Mouse (Mus musculus): ENCODE results near the gene Olfr651. TPM values are rescaled to one million over a fixed set of nuclear protein-coding genes. Genes with fewer than 3 reads are reported as not detected.
"Not testable (repeated sequence)": the region's sequence is repeated elsewhere in the genome, so short reads cannot be mapped to it uniquely, and the experiment has no call there.

The Olfr651 gene
- polyA plus RNA-seq (2015; fragmentation: Nextera tagmentation; extraction: Ambion mirVana): not detected in 2 replicates

DNA sequence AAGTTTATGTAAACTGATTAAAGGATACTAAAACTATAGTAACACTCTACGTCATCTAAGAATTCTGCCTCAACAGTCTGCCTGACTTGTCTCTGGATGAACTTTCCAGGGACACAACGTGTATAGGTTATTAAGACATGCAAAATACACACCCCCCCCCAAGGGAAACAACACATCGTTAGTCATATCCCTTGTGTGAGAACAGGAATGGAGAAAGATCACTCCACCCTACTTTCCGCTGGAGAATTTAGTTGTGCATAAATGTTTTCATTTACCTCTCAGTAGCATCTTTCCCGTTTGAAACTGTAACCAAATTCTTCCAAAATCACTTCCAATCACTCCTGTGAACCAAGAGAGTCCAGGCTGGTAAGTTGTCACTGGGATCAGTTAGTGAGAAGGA is at the start of gene Olfr651:
Gene Olfr651 (plus strand): TSS at position 301 of the 400 bp plus-strand sequence.
- WGBS: 89% methylated on average over 5 of the region's 5 CpGs
- Histone ChIP-seq H3K4me2 (no peak within 1 kb of the TSS), H3K9me3 (no peaks in the 10 kb centered on the region), H3K36me3 (no peaks in the 10 kb centered on the region), H3K4me1 (replicated peaks) (no peaks in the 10 kb centered on the region), H3K4me3 (no peak within 1 kb of the TSS), H3K27me3 (no peaks in the 10 kb centered on the region), H3K9ac (no peak within 1 kb of the TSS), H3K27ac (replicated peaks) (no peak within 1 kb of the TSS)
- ATAC-seq (ENCODE audit: low FRiP score, low read depth): no peak

DNA sequence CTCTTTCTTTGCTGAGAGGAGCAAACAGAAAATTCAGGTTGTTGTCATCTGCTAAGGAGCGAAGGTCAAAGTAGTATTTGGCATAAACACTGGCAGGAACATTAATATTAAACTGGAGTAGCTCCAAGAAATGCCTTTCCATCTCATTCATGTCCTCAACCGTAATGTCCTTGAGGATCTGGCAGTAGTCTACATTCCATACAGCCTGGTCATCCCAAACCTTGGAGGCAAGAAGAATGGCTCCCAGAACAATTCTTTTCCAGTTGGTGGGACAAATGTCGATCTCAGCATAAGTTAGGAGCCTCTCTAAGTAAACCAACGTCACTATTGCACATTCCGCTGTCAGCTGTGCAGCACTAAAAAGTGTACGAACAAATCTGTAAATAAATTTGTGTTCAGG is 48.7 kb upstream of the Olfr651 start:
- not testable (repeated sequence) for H3K9me3 ChIP-seq; H3K9ac ChIP-seq; H3K27ac ChIP-seq (replicated peaks); H3K4me3 ChIP-seq; H3K27me3 ChIP-seq; H3K4me1 ChIP-seq (replicated peaks); ATAC-seq (ENCODE audit: low FRiP score, low read depth); H3K36me3 ChIP-seq; H3K4me2 ChIP-seq
- 75% methylated on average over 6 of the region's 6 CpGs for WGBS

DNA sequence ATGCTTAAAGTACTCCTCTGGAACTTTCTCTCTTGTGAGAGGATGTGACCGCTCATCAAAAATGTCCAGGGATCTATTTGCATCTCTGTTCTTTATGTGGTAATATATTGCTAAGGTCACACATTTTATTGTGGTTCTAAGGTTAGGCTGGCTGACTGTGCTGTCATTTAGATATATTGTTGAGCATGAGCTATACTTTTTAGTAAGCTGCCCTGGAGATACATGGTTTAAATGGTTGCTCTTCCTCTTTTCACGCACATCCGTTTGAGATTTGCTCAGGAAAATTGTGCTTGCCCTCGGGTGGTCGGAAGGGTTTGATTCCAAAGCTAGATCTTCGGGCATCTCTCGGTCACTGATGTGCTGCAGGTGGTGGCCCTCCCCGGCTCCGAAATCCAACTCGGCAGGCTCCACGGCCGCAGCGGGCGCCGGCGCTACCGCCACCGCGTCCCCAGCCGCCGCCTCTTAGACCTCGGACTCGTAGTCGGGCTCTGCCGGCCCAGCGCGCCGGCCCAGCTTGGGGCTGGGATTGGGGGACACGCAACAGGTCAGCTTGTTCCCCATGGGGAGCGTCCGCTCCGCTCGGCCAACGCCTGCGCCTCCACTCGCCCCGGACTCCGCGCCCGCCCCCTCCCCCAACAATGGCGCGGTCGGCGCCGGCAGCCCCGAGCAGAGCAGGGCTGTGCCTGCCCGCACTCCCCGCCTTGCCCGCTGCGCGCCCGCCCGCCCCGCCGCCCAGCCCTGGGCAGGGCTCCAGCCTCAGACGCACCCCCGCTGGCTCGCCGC is 48.2 kb upstream of the Olfr651 start:
- 3% methylated on average over 59 of the region's 59 CpGs for WGBS
- peak overlapping the region; percentile 54 for H3K4me3 ChIP-seq
- peak overlapping the region; percentile 41 for H3K9ac ChIP-seq
- no peak overlapping the region for H3K27ac ChIP-seq (replicated peaks)
- no peaks in the 10 kb centered on the region for H3K27me3 ChIP-seq
- peak; percentile 94 for ATAC-seq (ENCODE audit: low FRiP score, low read depth)
- H3K4me1 ChIP-seq (replicated peaks): no peaks in the 10 kb centered on the region
- H3K9me3 ChIP-seq: no peaks in the 10 kb centered on the region
- H3K4me2 ChIP-seq: peak overlapping the region; percentile 63
- no peaks in the 10 kb centered on the region for H3K36me3 ChIP-seq

DNA sequence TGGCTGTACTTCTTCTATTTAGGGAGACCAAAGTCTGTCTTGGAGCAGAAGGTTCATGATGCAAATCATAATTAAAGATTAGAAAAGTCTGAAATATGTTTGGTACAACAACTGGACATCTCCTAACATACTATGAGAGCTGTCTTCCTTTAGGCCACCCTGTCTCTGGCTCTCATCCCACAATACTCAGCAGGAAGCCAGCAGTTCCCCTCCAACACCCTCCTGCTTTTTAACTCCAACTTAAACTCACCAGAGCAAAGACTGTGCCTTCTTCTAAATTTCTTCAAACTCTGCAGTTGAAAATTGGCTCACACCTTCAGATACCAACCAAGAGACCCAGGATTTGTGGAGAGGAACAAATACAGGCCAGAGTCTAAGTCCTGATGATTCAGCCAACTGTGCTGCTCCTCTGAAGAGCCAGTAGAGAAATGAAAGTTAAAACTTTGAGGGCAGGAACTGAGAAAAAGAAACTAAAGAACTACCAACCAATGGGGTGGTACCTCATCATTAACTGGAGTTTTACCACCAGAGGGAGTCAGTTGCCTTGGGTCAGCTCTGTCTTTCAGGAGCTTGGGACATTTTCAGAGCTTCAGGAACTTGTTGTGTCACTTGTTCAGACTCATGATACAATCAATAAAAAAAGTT is 42.4 kb upstream of the Olfr651 start, which contains the start of gene Trim30d:
Gene Trim30d (minus strand): TSS at position 429 of the 645 bp plus-strand sequence.
- H3K36me3 ChIP-seq; H3K27me3 ChIP-seq; H3K9me3 ChIP-seq; ATAC-seq (ENCODE audit: low FRiP score, low read depth); H3K4me1 ChIP-seq (replicated peaks); H3K4me3 ChIP-seq; H3K4me2 ChIP-seq; H3K27ac ChIP-seq (replicated peaks); H3K9ac ChIP-seq: not testable (repeated sequence)

DNA sequence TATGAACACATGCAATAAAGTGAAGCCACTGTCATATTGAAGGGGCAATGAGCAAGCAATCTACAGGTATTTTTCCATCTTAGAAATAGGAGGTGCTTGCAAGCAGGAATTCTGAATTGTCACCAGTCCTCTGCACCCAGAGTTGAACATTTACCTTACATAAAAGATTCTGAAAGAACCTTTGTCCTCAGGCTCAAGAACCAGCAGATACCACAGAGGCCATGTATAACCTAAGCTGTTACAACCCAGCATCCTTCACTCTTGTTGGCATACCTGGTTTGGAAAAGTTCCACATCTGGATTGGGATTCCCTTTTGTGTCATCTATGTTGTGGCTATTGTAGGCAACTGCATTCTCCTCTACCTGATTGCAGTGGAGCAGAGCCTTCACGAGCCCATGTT is 2.8 kb downstream of the Olfr651 start:
- Histone ChIP-seq H3K36me3 (no peaks in the 10 kb centered on the region), H3K4me1 (replicated peaks) (no peaks in the 10 kb centered on the region), H3K27ac (replicated peaks) (no peak overlapping the region), H3K4me2 (no peak overlapping the region), H3K27me3 (no peaks in the 10 kb centered on the region), H3K9ac (no peak overlapping the region), H3K9me3 (no peaks in the 10 kb centered on the region), H3K4me3 (no peak overlapping the region)
- no peak for ATAC-seq (ENCODE audit: low FRiP score, low read depth)
- 76% methylated on average over 1 of the region's 1 CpGs for WGBS

DNA sequence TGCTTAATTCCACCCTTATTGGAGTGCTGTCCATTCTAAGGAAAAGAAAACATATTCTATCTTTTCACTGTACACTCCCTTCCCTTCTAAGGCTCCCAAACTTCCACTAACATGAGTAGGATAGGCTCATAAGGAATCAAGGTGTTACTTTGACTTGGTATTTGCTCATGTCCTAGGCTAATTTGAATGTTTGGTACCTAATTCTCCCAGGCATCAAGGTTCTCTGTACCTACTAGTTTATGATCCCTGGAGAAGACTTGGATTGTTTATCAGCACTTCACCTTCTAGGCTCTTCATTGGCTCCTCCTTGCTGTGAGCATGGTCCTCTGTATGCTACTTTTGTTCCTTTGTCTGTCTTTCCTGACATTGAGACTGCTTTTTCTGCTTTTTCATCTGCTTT is 10.7 kb downstream of the Olfr651 start, which contains the start of gene Olfr652:
Gene Olfr652 (plus strand): TSS at position 301 of the 400 bp plus-strand sequence.
- ATAC-seq (ENCODE audit: low FRiP score, low read depth): no peak
- H3K4me1 ChIP-seq (replicated peaks): no peaks in the 10 kb centered on the region

DNA sequence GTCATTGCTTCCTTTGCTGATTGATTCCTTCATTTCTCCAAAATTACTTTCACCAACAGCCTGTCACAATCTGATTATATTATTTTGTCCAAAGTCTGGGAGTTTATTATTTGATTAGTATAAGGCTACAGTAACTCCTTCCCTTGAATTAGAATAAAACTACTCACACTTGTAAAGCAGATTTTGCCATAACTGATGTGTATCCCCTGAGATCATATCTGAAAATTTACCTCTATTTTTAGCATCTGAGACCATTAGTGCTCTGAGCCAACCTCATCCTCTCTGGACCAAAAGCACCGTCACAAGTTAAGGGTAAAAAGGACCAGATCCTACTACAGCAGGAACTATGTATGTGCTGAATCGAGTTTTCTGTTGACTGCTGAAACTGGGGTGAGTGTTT is 27.1 kb downstream of the Olfr651 start, which contains the start of gene Olfr653:
Gene Olfr653 (plus strand): TSS at position 301 of the 400 bp plus-strand sequence.
- Histone ChIP-seq H3K4me3 (no peak within 1 kb of the TSS), H3K9ac (no peak within 1 kb of the TSS), H3K4me1 (replicated peaks) (no peaks in the 10 kb centered on the region), H3K36me3 (no peaks in the 10 kb centered on the region), H3K27me3 (no peaks in the 10 kb centered on the region), H3K9me3 (no peaks in the 10 kb centered on the region), H3K27ac (replicated peaks) (no peak within 1 kb of the TSS), H3K4me2 (no peak within 1 kb of the TSS)
- ATAC-seq (ENCODE audit: low FRiP score, low read depth): no peak
- 71% methylated on average over 2 of the region's 2 CpGs for WGBS

More for the DNA sequence above, 10.7 kb downstream of the Olfr651 start, which contains the start of gene Olfr652:
- no peak within 1 kb of the TSS for H3K4me3 ChIP-seq
- no peaks in the 10 kb centered on the region for H3K9me3 ChIP-seq
- no peak within 1 kb of the TSS for H3K9ac ChIP-seq
- no peak within 1 kb of the TSS for H3K4me2 ChIP-seq
- no peaks in the 10 kb centered on the region for H3K36me3 ChIP-seq
- H3K27ac ChIP-seq (replicated peaks): no peak within 1 kb of the TSS
- H3K27me3 ChIP-seq: no peaks in the 10 kb centered on the region

DNA sequence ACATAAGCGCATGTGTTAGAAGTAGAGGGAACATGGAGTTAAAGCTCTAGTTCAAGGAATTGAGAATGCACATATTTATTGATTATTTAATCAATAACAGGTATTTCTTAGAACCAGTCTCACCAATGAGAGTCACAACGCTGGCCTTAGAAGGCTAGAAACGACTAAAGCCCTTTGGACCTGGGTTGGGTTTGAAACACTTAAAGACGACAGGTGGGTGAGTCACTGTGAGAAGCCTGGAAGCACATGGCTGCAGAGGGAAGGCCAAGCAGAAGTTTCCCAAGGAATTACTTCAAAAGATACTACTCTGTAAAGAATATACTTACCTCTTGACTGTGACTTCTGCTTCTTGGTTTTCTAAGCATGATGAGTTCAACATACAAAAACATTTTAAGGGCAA is 30.9 kb downstream of the Olfr651 start:
- 89% methylated on average over 4 of the region's 4 CpGs for WGBS
- Histone ChIP-seq H3K36me3 (no peaks in the 10 kb centered on the region), H3K4me1 (replicated peaks) (no peaks in the 10 kb centered on the region), H3K27me3 (no peaks in the 10 kb centered on the region), H3K4me2 (no peak overlapping the region), H3K27ac (replicated peaks) (no peak overlapping the region), H3K9me3 (no peaks in the 10 kb centered on the region), H3K4me3 (no peak overlapping the region), H3K9ac (no peak overlapping the region)
- ATAC-seq (ENCODE audit: low FRiP score, low read depth): no peak

DNA sequence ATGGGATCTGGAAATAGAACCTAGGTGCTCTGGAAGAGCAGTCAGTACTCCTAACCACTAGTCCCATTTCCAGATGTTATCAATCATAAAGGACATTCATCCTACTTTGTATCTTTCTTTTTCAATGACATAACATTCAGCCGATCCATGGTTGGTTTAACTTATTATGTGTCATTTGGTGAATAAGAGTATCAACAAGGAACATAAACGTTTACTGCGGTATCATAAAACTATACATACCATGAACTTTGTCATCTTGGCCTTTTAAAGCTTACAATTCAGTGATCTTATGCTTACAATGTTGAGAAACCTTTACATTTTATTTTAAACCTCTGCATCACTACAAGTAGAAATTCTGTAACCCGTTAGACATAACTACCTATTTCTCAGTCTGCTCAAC is 31.5 kb downstream of the Olfr651 start:
- no peak for ATAC-seq (ENCODE audit: low FRiP score, low read depth)
- WGBS: 91% methylated on average over 4 of the region's 4 CpGs

DNA sequence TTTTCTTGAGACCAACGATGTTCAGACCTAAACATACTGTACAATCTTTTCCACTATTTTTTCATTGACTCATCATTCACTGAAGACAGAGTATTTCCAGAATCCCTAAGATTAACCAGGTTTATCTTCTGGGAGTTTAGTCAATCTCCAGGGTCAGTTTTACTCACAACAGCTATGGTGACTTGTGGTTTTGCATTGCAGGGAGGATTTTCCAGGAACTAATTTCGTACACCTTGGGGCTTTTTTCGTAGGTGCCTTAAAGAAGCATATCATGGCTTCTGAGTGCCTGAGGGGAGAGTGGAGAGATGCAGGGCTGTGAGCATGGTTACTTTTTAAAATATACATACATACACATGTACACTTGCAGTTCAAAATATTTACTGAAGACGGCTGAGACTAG is 36.8 kb downstream of the Olfr651 start, which contains the start of gene Olfr654:
Gene Olfr654 (plus strand): TSS at position 301 of the 400 bp plus-strand sequence.
- H3K9ac ChIP-seq: no peak within 1 kb of the TSS
- H3K4me3 ChIP-seq: no peak within 1 kb of the TSS
- H3K27ac ChIP-seq (replicated peaks): no peak within 1 kb of the TSS
- no peak for ATAC-seq (ENCODE audit: low FRiP score, low read depth)
- no peaks in the 10 kb centered on the region for H3K27me3 ChIP-seq
- WGBS: 92% methylated on average over 4 of the region's 4 CpGs
- no peaks in the 10 kb centered on the region for H3K9me3 ChIP-seq
- H3K4me1 ChIP-seq (replicated peaks): no peaks in the 10 kb centered on the region
- no peak within 1 kb of the TSS for H3K4me2 ChIP-seq
- H3K36me3 ChIP-seq: no peaks in the 10 kb centered on the region

More for the DNA sequence above, 31.5 kb downstream of the Olfr651 start:
- H3K27me3 ChIP-seq: no peaks in the 10 kb centered on the region
- H3K36me3 ChIP-seq: no peaks in the 10 kb centered on the region
- no peak overlapping the region for H3K9ac ChIP-seq
- H3K4me1 ChIP-seq (replicated peaks): no peaks in the 10 kb centered on the region
- no peak overlapping the region for H3K4me3 ChIP-seq
- H3K9me3 ChIP-seq: no peaks in the 10 kb centered on the region
- H3K4me2 ChIP-seq: no peak overlapping the region
- H3K27ac ChIP-seq (replicated peaks): no peak overlapping the region

DNA sequence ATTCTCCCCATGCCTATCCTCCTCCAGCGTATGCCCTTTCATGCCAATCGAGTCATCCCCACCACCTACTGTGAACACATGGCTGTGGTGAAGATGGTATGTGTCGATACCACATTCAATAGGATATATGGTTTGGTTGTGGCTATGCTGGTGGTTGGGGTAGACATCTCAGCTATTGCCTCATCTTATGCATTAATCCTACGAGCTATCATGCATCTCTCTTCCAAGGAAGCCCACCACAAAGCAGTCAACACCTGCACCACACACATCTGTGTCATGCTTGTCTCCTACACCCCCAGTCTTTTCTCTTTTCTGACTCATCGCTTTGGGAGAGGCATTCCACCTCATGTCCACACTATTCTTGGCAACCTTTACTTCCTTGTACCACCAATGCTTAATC is 38.3 kb downstream of the Olfr651 start:
- Histone ChIP-seq H3K4me2 (no peak overlapping the region), H3K9me3 (no peaks in the 10 kb centered on the region), H3K36me3 (no peaks in the 10 kb centered on the region), H3K4me1 (replicated peaks) (no peaks in the 10 kb centered on the region), H3K4me3 (no peak overlapping the region), H3K9ac (no peak overlapping the region), H3K27ac (replicated peaks) (no peak overlapping the region), H3K27me3 (no peaks in the 10 kb centered on the region)
- WGBS: 88% methylated on average over 5 of the region's 5 CpGs
- ATAC-seq (ENCODE audit: low FRiP score, low read depth): no peak

DNA sequence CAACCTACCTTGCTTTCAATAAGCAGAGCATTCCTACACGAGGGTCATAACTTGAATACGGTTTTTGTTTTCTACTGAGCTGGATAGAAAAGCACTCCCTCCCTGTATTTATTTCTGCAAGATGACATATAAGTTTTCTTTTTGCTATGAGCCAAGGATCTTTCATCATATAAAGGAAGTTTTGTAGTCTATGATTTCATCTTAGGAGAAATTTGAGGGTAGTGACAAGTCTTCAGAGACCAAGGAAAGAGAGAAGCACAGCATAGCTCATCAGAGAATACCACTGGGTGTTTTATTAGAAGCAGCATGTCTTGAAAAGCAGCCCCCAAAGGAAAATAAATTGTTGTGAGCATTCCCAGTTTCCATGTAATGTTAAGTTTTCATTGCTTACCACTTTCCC is 51.7 kb downstream of the Olfr651 start, which contains the start of gene Olfr655:
Gene Olfr655 (minus strand): TSS at position 101 of the 400 bp plus-strand sequence.
- Histone ChIP-seq H3K4me3 (no peak within 1 kb of the TSS), H3K9ac (no peak within 1 kb of the TSS), H3K4me1 (replicated peaks) (no peaks in the 10 kb centered on the region), H3K27ac (replicated peaks) (no peak within 1 kb of the TSS), H3K27me3 (no peaks in the 10 kb centered on the region), H3K4me2 (no peak within 1 kb of the TSS), H3K9me3 (no peaks in the 10 kb centered on the region), H3K36me3 (no peaks in the 10 kb centered on the region)
- WGBS: 88% methylated on average over 2 of the region's 2 CpGs
- no peak for ATAC-seq (ENCODE audit: low FRiP score, low read depth)
